Comparison of ENCODE assay signal across 9 mouse cellular contexts in the genomic region with DNA sequence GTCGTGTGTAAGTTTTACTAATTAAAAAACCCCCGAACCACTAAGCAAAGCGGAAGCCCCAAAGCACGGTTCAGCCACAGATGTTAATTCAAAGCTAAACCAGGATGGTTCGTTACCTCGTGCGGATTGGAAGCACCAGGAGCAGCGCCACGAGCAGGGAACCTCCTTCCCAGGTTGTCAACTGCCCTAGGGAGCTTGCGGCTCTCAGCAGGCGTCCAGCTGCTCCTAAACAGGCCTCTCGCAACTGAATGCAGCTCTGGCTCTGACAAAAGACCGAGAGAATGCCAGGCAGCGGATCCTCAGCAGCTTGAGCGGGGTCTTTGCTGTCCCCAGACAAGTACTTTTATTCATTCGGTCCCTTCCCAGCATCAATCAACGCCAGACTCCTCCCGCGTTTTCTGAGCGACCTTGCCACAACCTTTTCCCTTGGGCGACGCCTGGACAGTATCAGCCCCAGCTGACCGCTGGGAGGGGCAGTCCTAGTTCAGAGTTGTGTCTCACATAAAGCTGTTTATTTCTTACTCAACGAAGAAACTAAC. TPM values are rescaled to one million over a fixed set of nuclear protein-coding genes. Genes with fewer than 3 reads are reported as not detected.
A peak's percentile ranks its signal among the peaks of the same experiment; 100 is the strongest.
DNase-seq lines count a peak whose midpoint lies in the region; ATAC-seq lines count a peak whose summit lies in the region.
"Had no signal": no experiment of that assay in that cellular context is flagged by ENCODE, and none has a peak within 500 bp of the region (broad histone marks: within the 10 kb centered on the region; RNA-seq: fewer than 3 reads in every experiment).

A gene (minus strand): TSS at position 392 of the 539 bp plus-strand sequence.

- no peaks in the 10 kb centered on the region for H3K9me3 ChIP-seq in intestine, embryonic 14.5 days (ENCODE audit: control insufficient read depth, low read length)
- H3K9me3 ChIP-seq in limb, embryonic 12.5 days = no peaks in the 10 kb centered on the region
- H3K9me3 ChIP-seq in midbrain, embryonic 11.5 days (ENCODE audit: control insufficient read depth, low read length) = no peaks in the 10 kb centered on the region

- no peaks in the 10 kb centered on the region for H3K36me3 ChIP-seq in intestine, embryonic 14.5 days (ENCODE audit: control insufficient read depth, insufficient read depth, low read length)
- no peaks in the 10 kb centered on the region for H3K36me3 ChIP-seq in limb, embryonic 12.5 days
- no peaks in the 10 kb centered on the region for H3K36me3 ChIP-seq in midbrain, embryonic 11.5 days (ENCODE audit: control insufficient read depth, insufficient read depth, low read length)

- no peaks in the 10 kb centered on the region for H3K27me3 ChIP-seq in intestine, embryonic 14.5 days (replicated peaks; ENCODE audit: control insufficient read depth, insufficient read depth, low read length)
- peaks cover 47% of the 10 kb centered on the region for H3K27me3 ChIP-seq in limb, embryonic 12.5 days
- no peaks in the 10 kb centered on the region for H3K27me3 ChIP-seq in midbrain, embryonic 11.5 days (ENCODE audit: control insufficient read depth, insufficient read depth, low read length)

- ATAC-seq in intestine, embryonic 14.5 days (replicated peaks; ENCODE audit: low FRiP score, low TSS enrichment, low read depth) = peak; percentile 72
- ATAC-seq in limb, embryonic 12.5 days (ENCODE audit: insufficient number of reproducible peaks, insufficient read depth, low FRiP score, low TSS enrichment, low read depth) = peak; percentile 63; the same call in 1 of the 2 replicates
- ATAC-seq in midbrain, embryonic 11.5 days (ENCODE audit: low FRiP score) = peak; percentile 89

- DNase-seq in cerebellum, postnatal 25 days = peak; percentile 10 to 16
- no peak for DNase-seq in cerebellum, adult 8-10 months
- peak in 1 of 2 experiments; percentile 8 for DNase-seq in adrenal gland, postnatal 4 days (ENCODE audit: low spot score in 2 of 2)
- peak in 1 of 2 experiments; percentile 14 for DNase-seq in gastrocnemius, postnatal 4 days (ENCODE audit: low spot score in 2 of 2)
- DNase-seq in intestine, embryonic 14.5 days (ENCODE audit: low spot score) = peak; percentile 84
- peak; percentile 97 for DNase-seq in midbrain, embryonic 11.5 days (ENCODE audit: low spot score, missing footprints)
- DNase-seq in right cerebral cortex, postnatal 14 days = no peak

- peak within 1 kb of the TSS; percentile 56 for H3K4me3 ChIP-seq in intestine, embryonic 14.5 days (ENCODE audit: low read depth, low read length)
- peak within 1 kb of the TSS; percentile 47 for H3K4me3 ChIP-seq in limb, embryonic 12.5 days (replicated peaks)
- peak within 1 kb of the TSS; percentile 51 for H3K4me3 ChIP-seq in midbrain, embryonic 11.5 days (ENCODE audit: low read depth, low read length)

- H3K4me2 ChIP-seq in intestine, embryonic 14.5 days (ENCODE audit: low read length) = peak within 1 kb of the TSS; percentile 88
- H3K4me2 ChIP-seq in limb, embryonic 12.5 days = peak within 1 kb of the TSS; percentile 95
- H3K4me2 ChIP-seq in midbrain, embryonic 11.5 days = peak within 1 kb of the TSS; percentile 89

- 3% methylated on average over 24 of the region's 24 CpGs for WGBS in intestine, embryonic 14.5 days
- under 1% methylated on average over 24 of the region's 24 CpGs for WGBS in limb, embryonic 12.5 days
- WGBS in midbrain, embryonic 11.5 days = under 1% methylated on average over 24 of the region's 24 CpGs

- no peaks in the 10 kb centered on the region; the same call in 1 of the 2 replicates for H3K4me1 ChIP-seq in intestine, embryonic 14.5 days (replicated peaks; ENCODE audit: control insufficient read depth, insufficient read depth, low read length)
- peaks cover 12% of the 10 kb centered on the region; the same call in 1 of the 2 replicates for H3K4me1 ChIP-seq in limb, embryonic 12.5 days (replicated peaks)
- peaks cover 17% of the 10 kb centered on the region for H3K4me1 ChIP-seq in midbrain, embryonic 11.5 days (ENCODE audit: control insufficient read depth, insufficient read depth, low read length)

- H3K9ac ChIP-seq in intestine, embryonic 14.5 days (ENCODE audit: low read length) = peak within 1 kb of the TSS; percentile 61
- H3K9ac ChIP-seq in limb, embryonic 12.5 days (replicated peaks) = peak within 1 kb of the TSS; percentile 53
- H3K9ac ChIP-seq in midbrain, embryonic 11.5 days (ENCODE audit: low read length) = peak within 1 kb of the TSS; percentile 68

- H3K27ac ChIP-seq in intestine, embryonic 14.5 days (ENCODE audit: low read depth) = peak within 1 kb of the TSS; percentile 85
- H3K27ac ChIP-seq in limb, embryonic 12.5 days = no peak within 1 kb of the TSS
- peak within 1 kb of the TSS; percentile 74 for H3K27ac ChIP-seq in midbrain, embryonic 11.5 days (ENCODE audit: low read depth, low read length)

RNA-seq across cellular contexts. Expression of the gene that starts here (rescaled TPM):
- 10 to 100 TPM; 70.9 to 72.0 TPM for total RNA-seq in adrenal gland, postnatal 4 days (2021)
- total RNA-seq in gastrocnemius, postnatal 4 days (2021) = 10 to 100 TPM; 35.0 to 37.0 TPM
- polyA plus RNA-seq in intestine, embryonic 14.5 days (2014; fragmentation: Nextera tagmentation; extraction: Ambion mirVana) = 185 and 214 TPM in 2 replicates
- polyA plus RNA-seq in limb, embryonic 12.5 days (2016; fragmentation: Nextera tagmentation; extraction: Ambion mirVana) = 10.5 and 12.5 TPM in 2 replicates
- polyA plus RNA-seq in midbrain, embryonic 11.5 days (2014; fragmentation: Nextera tagmentation; extraction: Ambion mirVana) = 103 and 126 TPM in 2 replicates
- polyA plus RNA-seq: C2C12 had no signal

Comparison
In these comparisons a context has a peak if more than half of its experiments do, and no peak if none do; other contexts are left out.
1. DNase-seq: peak in cerebellum, postnatal 25 days (2 of 2), intestine, embryonic 14.5 days (single experiment) and midbrain, embryonic 11.5 days (single experiment); none in cerebellum, adult 8-10 months (single experiment) and right cerebral cortex, postnatal 14 days (single experiment).
2. Peak in every context shown above with its lines, with median percentiles within 50 percentile points of each other: ATAC-seq, H3K4me2 ChIP-seq, H3K4me3 ChIP-seq and H3K9ac ChIP-seq.